Mouse (Mus musculus) MEL (cell line): Measurements from ENCODE around the gene Hist1h2bl. TPM values are rescaled to one million over a fixed set of nuclear protein-coding genes. Genes with fewer than 3 reads are reported as not detected.
A peak's percentile ranks its signal among the peaks of the same experiment; 100 is the strongest.
"Not testable (repeated sequence)": the region's sequence is repeated elsewhere in the genome, so short reads cannot be mapped to it uniquely, and the experiment has no call there.

ENCODE experiments used
- DNase-seq: peaks from one replicate; pipeline ENCODE4 v3.0.0; 2011; ENCODE audit warnings: low read depth, low spot score
- H3K27ac ChIP-seq: 2 replicates; pipeline ENCODE4 v1.5.1; 2012; ENCODE audit warnings: low read depth, mild to moderate bottlenecking, control low read depth, low read length, moderate library complexity; ENCODE audit not compliant: control insufficient read depth
- H3K27me3 ChIP-seq, 2 experiments: fragments of 150-350 bp in 1 of 2; sonication (generic) in 1 of 2; 2 replicates each; pipeline ENCODE4 v1.6.1; 2012; ENCODE audit warnings: low read length in 2 of 2, mild to moderate bottlenecking in 2 of 2, improper control_type of control experiment in 1 of 2, moderate library complexity in 1 of 2; ENCODE audit not compliant: insufficient read depth in 2 of 2, control insufficient read depth in 1 of 2
- H3K36me3 ChIP-seq, 2 experiments: 2 replicates each; pipeline ENCODE4 v1.6.1; 2012 to 2014; ENCODE audit warnings: low read length in 2 of 2, improper control_type of control experiment in 1 of 2, inconsistent platforms in 1 of 2, mild to moderate bottlenecking in 1 of 2; ENCODE audit not compliant: insufficient read depth in 2 of 2, control insufficient read depth in 1 of 2
- H3K4me1 ChIP-seq, 2 experiments: fragments of 150-350 bp in 1 of 2; sonication (generic) in 1 of 2; 2 replicates each; pipeline ENCODE4 v1.6.1; 2012; ENCODE audit warnings: low read length in 2 of 2, improper control_type of control experiment in 1 of 2, mild to moderate bottlenecking in 1 of 2; ENCODE audit not compliant: insufficient read depth in 2 of 2, control insufficient read depth in 1 of 2
- H3K4me3 ChIP-seq, 2 experiments: fragments of 150-350 bp in 1 of 2; sonication (generic) in 1 of 2; 2 replicates each; pipeline ENCODE4 v1.5.1; 2012; ENCODE audit warnings: low read depth in 2 of 2, low read length in 2 of 2, mild to moderate bottlenecking in 2 of 2, moderate library complexity in 2 of 2, control low read depth in 1 of 2, improper control_type of control experiment in 1 of 2; ENCODE audit not compliant: control insufficient read depth in 1 of 2, insufficient read depth in 1 of 2
- H3K79me2 ChIP-seq: 2 replicates; pipeline ENCODE4 v1.6.1; 2012; ENCODE audit warnings: mild to moderate bottlenecking, low read length, moderate library complexity; ENCODE audit not compliant: control insufficient read depth, poor library complexity, insufficient read depth
- H3K9ac ChIP-seq: 2 replicates; pipeline ENCODE4 v1.6.1; 2012; ENCODE audit warnings: low read depth, mild to moderate bottlenecking, control low read depth, low read length, moderate library complexity; ENCODE audit not compliant: control insufficient read depth, poor library complexity, severe bottlenecking
- H3K9me3 ChIP-seq: fragments of 150-350 bp; sonication (generic); replicated peaks from 2 replicates; pipeline ENCODE4 v1.6.1; 2012; ENCODE audit warnings: mild to moderate bottlenecking, low read length, improper control_type of control experiment, moderate library complexity; ENCODE audit not compliant: insufficient read depth
- BHLHE40 ChIP-seq: IDR thresholded peaks from 2 replicates; pipeline ENCODE4 v1.6.1; 2012; ENCODE audit warnings: low read depth, mild to moderate bottlenecking, inconsistent platforms, low read length, improper control_type of control experiment, borderline replicate concordance
- CHD2 ChIP-seq: IDR thresholded peaks from 2 replicates; pipeline ENCODE4 v1.6.1; 2011; ENCODE audit warnings: low read length, improper control_type of control experiment
- E2F4 ChIP-seq: IDR thresholded peaks from 2 replicates; pipeline ENCODE4 v1.6.1; 2011; ENCODE audit warnings: low read depth, low read length, improper control_type of control experiment, borderline replicate concordance
- ELF1 ChIP-seq: IDR thresholded peaks from 2 replicates; pipeline ENCODE4 v1.6.1; 2014; ENCODE audit warnings: low read depth, mild to moderate bottlenecking, inconsistent platforms, low read length, improper control_type of control experiment, moderate library complexity
- GABPA ChIP-seq: IDR thresholded peaks from 2 replicates; pipeline ENCODE4 v1.6.1; 2012; ENCODE audit warnings: low read depth, mild to moderate bottlenecking, inconsistent platforms, low read length, improper control_type of control experiment, moderate library complexity
- HCFC1 ChIP-seq: IDR thresholded peaks from 2 replicates; pipeline ENCODE4 v1.6.1; 2012; ENCODE audit warnings: low read depth, mild to moderate bottlenecking, inconsistent platforms, low read length, improper control_type of control experiment, moderate library complexity
- MYC ChIP-seq: IDR thresholded peaks from 2 replicates; pipeline ENCODE4 v1.6.1; 2011; ENCODE audit warnings: low read depth, mild to moderate bottlenecking, low read length, improper control_type of control experiment, moderate library complexity
- POLR2A ChIP-seq, 2 experiments: IDR thresholded peaks; 2 replicates each; pipeline ENCODE4 v1.6.1; 2011 to 2012; ENCODE audit warnings: low read length in 2 of 2, mild to moderate bottlenecking in 2 of 2, control low read depth in 1 of 2, improper control_type of control experiment in 1 of 2, low read depth in 1 of 2, moderate library complexity in 1 of 2; ENCODE audit not compliant: control insufficient read depth in 1 of 2, insufficient read depth in 1 of 2, poor library complexity in 1 of 2
- POLR2AphosphoS5 ChIP-seq: IDR thresholded peaks from 2 replicates; pipeline ENCODE4 v1.6.1; 2012; ENCODE audit warnings: low read depth, borderline replicate concordance, mild to moderate bottlenecking, inconsistent platforms, low read length, moderate library complexity, mixed read lengths
- RAD21 ChIP-seq: IDR thresholded peaks from 2 replicates; pipeline ENCODE4 v1.6.1; 2011; ENCODE audit warnings: mild to moderate bottlenecking, low read depth, low read length, improper control_type of control experiment
- TBP ChIP-seq: IDR thresholded peaks from 2 replicates; pipeline ENCODE4 v1.8.0; 2011; ENCODE audit warnings: low read depth, low read length, improper control_type of control experiment
- USF1 ChIP-seq: IDR thresholded peaks from 2 replicates; pipeline ENCODE4 v1.6.1; 2014; ENCODE audit warnings: low read depth, mild to moderate bottlenecking, inconsistent platforms, low read length, improper control_type of control experiment, moderate library complexity
- polyA plus RNA-seq, 2 experiments: library from polyadenylated mRNA; stranded (reverse) in 1 of 2; unstranded in 1 of 2; fragments of >175 nt in 1 of 2; fragments of >200 nt in 1 of 2; gene quantifications; 2 replicates each; pipeline versions ENCODE4 v1.2.1 to v1.2.4; 2012; ENCODE audit warnings: low replicate concordance in 2 of 2, low read depth in 1 of 2; ENCODE audit not compliant: insufficient read length in 2 of 2, insufficient read depth in 1 of 2, missing spikeins in 1 of 2
- total RNA-seq: library from RNA; depleted of rRNA; stranded (reverse); fragments of 300-350 nt; gene quantifications from 2 replicates; pipeline ENCODE4 v1.2.3, GENCODE M21; 2012; rRNA removed

Hist1h2bl gene
- 2,215 and 3,073 TPM in 2 replicates for total RNA-seq
- 1 to 10 TPM in 1 of 2 experiments, not detected in 1; 6.7 TPM for polyA plus RNA-seq

DNA sequence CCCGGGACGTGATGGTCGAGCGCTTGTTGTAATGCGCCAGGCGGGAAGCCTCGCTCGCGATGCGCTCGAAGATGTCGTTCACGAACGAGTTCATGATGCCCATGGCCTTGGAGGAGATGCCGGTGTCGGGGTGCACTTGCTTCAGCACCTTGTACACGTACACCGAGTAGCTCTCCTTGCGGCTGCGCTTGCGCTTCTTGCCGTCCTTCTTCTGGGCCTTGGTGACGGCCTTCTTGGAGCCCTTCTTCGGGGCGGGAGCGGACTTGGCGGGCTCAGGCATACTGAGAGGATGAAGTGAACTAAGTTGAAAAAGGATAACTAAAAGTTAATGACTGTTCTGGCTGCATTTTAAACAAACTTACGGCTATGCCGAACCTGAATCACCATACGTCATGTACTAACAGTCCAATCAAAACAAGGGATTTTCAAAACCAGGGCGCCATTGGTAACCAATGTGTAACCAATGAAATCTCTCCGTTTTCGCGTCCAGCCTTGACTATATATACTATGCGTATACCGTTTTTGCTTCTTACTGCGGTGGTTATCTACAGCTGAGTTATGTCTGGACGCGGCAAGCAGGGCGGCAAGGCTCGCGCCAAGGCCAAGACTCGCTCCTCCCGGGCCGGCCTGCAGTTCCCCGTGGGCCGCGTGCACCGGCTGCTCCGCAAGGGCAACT, at the start of gene Hist1h2bl, which contains the start of gene Hist1h2ai:
Gene Hist1h2bl, minus strand, starts transcription at position 280 of the 676 bp plus-strand sequence.
Gene Hist1h2ai, plus strand, starts transcription at position 559 of the 676 bp plus-strand sequence.
- H3K4me1 ChIP-seq, H3K27me3 ChIP-seq, H3K9me3 ChIP-seq, H3K79me2 ChIP-seq: not testable (repeated sequence)
- peak within 1 kb of the TSS; percentile 30 to 43 for H3K4me3 ChIP-seq
- H3K36me3 ChIP-seq: peaks cover 0 to 24% of the 10 kb centered on the region in 2 experiments; a peak in 2 of 4 replicates
- DNase-seq: peak; percentile 98
- H3K9ac ChIP-seq: peak within 1 kb of the TSS; percentile 60
- peak; percentile 96 for TF ChIP-seq POLR2AphosphoS5
- peak in 1 of 2 experiments; percentile 80; a peak in 3 of 4 replicates for TF ChIP-seq POLR2A (IDR thresholded peaks at IDR 0.05; ENCODE audit: control insufficient read depth in 1 of 2, insufficient read depth in 1 of 2, low read depth in 1 of 2, low read length in 2 of 2, poor library complexity in 1 of 2)
- TF ChIP-seq TBP: peak; percentile 99
- peak within 1 kb of the TSS; percentile 91 for H3K27ac ChIP-seq

DNA sequence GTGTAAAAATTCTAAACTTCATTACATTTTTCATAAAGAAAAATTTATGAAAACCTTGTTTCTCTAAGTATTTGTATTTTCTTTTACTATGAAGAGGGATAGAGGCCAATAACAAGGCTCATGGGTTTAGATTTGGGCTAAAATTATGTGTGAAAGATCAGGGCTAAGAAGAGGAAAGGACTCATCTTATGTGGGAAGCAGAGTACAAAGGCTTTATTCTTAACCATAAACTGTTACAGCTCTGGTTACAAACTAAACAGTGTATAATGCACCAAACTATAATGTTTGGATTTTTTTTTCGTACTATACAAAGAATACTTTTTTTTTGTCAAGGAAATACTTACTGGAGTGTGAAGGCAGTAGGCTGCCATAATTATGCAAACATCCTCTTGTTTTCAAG, 39.8 kb upstream of the Hist1h2bl start:
- no peaks in the 10 kb centered on the region; the same call in 1 of the 2 replicates for H3K79me2 ChIP-seq
- H3K4me1 ChIP-seq: peaks cover 0 to 5% of the 10 kb centered on the region in 2 experiments; a peak in 3 of 4 replicates
- H3K4me3 ChIP-seq: no peak overlapping the region; a peak in 1 of 4 replicates
- peak overlapping the region; percentile 97; the same call in 1 of the 2 replicates for H3K27ac ChIP-seq
- peak overlapping the region; percentile 82 for H3K9ac ChIP-seq
- H3K9me3 ChIP-seq: no peaks in the 10 kb centered on the region
- peak; percentile 51 for DNase-seq
- TF ChIP-seq E2F4 (no peak), ELF1 (no peak), MYC (no peak), CHD2 (no peak), GABPA (no peak), RAD21 (no peak), HCFC1 (no peak), USF1 (no peak), BHLHE40 (no peak)
- H3K27me3 ChIP-seq: no peaks in the 10 kb centered on the region
- peaks cover 0 to 19% of the 10 kb centered on the region in 2 experiments; a peak in 2 of 4 replicates for H3K36me3 ChIP-seq
